Mouse (Mus musculus) cerebellum, adult 8-10 months (tissue): ENCODE results near the gene Thada.

Source experiments
- DNase-seq: peaks from one replicate; pipeline ENCODE4 v3.0.0; 2022

Gene Thada

DNA sequence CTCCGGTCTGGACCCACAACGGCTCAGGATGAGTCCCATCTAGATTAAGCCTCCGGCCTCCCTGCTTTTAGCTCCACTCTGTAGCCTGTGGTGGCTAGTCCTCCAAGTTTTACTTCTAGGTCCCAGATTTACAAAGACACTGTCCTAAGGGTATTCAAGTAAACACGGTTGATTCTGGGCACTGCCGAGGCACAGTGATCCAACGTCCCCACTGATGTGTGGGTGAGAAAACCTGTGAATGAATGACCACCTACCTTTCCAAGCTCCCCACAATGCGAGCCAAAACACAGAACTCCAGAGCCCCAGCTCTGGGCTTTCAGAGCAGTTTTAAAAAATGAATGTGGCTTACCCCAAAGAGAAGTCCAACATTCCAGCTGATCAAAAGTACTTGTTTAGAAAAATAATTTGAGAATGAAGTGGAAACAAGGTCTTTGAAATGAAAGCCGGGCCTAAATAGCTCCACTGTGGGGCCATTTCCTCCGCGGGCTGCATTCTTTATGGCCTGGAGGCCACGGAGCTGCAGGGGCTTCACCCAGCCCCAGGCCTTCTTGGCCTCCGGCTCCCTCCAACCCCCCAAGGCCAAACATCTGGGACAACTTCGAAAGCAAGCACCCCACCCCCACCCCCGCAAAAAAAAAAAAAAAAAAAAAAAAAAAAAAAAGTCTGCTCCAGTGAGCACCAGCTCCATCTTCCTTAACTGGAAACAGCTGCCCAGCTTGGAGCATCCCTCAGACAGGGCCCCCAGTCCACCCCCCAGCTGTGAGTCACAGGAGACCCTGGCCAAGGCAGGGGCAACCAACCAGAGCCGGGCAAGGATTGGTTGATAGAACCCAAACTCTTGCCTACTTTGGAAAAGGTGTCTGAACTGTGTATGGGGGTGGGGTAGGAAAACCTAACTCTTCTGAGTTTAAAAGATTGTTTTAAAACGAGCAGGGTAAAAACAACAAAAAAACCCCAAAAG, 283.4 kb downstream of the Thada start:
- no peak for DNase-seq

DNA sequence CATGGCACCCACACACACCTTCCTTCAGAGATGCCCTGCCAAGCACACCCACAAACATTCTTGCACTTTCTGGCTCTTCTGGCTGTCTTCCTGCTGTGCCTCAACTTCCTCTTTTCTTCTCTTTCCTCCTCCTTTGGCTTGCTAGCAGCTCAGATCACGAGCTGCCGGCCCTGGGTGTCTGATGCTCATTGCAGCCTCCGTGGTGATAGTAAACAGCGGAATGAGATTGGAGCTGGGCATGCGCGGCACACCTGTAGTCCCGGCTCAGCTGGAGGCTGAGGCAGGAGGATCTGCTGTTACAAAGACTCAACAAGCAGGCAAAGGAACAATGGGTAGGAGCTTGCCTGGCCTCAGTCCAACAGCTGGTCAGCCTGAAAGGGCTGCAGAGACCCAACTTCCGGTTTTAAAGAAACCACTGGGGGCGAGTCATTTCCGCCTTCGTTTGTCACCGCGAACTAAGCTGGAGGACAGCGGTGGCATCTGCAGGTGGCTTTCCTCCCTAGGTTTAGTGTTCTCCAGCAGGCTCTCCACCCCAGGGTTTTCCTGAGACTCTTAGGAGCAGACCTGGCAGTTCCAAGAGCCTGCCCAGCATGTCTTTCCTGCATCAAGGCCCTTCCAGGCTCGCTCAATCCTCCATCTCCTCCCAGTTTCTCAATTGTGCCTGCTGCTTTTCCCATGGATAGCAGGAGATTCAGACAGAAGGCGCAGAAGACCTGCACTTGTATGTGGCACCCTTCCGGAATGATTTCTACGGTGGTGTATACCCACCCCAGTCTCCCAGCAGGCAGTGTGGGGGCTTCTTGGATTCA, 284.3 kb downstream of the Thada start:
- DNase-seq, result no peak

- DNase-seq, result no peak
Observed at GRCm38 (mm10) chr17:84180715-84181501, 285.1 kb downstream of the Thada start.

GRCm38 (mm10) chr17:84179973-84180365, 286.0 kb downstream of the Thada start:
- no peak for DNase-seq

- DNase-seq, result no peak
Observed at GRCm38 (mm10) chr17:84179026-84179972, 286.7 kb downstream of the Thada start.

DNA sequence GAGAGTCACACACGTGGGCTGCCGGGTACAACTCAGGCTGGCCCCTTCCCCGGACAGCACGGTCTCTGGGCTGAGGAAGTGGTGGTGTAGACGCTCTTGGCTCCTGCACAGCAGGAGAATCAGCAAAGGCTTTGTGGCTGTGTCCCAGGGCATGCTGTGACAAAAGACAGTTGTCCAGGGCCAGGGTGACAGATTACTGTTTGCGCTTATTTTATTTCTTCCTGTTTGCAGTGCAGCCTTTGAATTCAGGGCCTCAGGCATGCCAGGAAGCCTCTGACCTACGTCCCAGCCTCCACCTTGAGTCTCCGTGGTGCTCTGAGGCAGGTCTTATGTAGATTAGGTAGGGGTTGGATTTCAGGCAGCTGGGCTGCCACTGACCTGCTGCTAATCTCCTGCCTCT, 288.5 kb downstream of the Thada start:
- no peak for DNase-seq

DNA sequence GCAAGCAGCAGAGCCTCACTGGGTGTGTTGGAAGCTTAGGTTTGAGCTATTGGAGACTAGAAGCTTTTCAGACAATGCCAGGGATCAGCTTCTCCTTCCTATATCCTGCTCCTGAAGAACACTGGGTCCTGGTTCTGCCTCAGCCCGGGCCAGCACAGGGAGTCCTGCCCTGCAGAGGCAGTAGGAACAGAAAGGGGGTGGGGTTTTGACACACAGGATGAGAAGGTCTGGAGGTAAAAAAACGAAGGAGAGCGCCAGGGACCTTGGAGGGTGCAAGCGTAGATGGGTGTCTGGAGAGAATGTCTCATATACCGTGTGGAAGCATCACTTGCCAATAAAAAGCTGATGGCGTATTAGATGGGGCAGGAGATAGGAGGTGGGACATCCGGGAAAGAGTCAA, 289.6 kb downstream of the Thada start:
- DNase-seq, result no peak

- no peak for DNase-seq
Observed at GRCm38 (mm10) chr17:84175196-84175595, 290.8 kb downstream of the Thada start.

DNA sequence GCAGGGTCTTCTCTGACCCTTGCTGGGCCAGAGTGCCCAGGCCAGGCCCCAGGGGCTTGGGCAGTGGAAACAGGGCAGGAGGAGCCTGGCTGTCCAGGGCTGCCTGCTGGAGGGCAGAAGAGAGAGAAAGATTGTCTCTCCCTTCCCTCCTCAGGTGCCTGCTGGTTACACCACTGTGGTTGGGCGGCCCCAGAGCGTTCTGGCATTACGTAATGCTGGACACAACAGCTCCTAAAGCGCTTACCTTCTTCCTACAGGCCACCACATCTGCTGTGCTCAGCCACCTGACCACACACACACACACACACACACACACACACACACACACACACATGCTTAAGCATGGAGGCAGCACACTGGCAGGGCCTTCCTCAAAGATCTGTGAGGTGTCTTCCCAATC, 298.6 kb downstream of the Thada start:
- no peak for DNase-seq

- DNase-seq, result no peak
Observed at GRCm38 (mm10) chr17:84166135-84166860, 299.7 kb downstream of the Thada start.

- no peak for DNase-seq
Observed at GRCm38 (mm10) chr17:84165735-84166134, 300.3 kb downstream of the Thada start.

DNA sequence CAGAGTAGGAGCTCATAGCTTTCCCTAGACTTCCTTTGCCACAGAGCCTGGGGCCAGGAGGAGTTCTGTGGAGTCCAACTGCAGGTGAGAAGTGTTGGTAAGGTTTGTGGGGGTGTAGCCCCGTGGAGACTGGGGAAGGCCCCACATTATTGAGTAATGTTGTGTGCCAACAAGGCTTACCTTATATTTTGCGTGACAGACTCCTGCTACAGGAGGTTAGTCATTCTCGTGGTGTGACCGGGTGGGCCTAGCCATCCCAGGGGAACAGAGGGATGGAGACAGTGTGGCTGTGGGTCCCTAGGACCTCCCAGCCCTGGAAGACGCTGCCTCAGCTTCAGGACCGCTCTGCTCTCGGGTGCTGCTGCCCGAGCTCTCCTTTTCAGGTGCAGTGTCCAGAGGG, 301.9 kb downstream of the Thada start:
- DNase-seq, result no peak

- no peak for DNase-seq
Observed at GRCm38 (mm10) chr17:84163066-84163785, 302.8 kb downstream of the Thada start.

DNA sequence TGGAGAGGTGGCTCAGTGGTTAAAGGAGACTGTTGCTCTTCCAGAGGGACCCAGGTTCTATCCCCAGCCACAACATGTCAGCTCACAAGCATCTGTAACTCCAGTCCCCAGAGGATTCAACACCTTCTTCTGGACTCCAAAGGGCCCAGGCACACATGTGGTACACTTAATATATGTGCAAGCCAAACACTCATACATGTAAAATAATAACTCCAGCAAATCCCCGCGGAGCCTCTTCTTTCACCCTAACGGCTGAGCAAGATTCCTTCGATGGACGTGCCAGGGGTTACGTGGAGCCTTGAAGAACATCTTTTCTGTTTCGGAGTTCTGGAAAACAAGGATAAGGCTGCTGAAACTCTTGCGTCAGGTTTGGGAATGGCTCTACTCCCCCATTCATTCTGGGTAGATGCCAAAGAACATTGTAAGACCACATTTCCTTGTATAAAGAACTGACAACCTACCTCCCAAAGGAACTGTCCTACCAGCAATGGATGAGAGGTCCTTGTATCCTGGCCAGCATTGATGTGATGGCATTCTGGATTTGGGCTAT, 303.7 kb downstream of the Thada start:
- no peak for DNase-seq

DNA sequence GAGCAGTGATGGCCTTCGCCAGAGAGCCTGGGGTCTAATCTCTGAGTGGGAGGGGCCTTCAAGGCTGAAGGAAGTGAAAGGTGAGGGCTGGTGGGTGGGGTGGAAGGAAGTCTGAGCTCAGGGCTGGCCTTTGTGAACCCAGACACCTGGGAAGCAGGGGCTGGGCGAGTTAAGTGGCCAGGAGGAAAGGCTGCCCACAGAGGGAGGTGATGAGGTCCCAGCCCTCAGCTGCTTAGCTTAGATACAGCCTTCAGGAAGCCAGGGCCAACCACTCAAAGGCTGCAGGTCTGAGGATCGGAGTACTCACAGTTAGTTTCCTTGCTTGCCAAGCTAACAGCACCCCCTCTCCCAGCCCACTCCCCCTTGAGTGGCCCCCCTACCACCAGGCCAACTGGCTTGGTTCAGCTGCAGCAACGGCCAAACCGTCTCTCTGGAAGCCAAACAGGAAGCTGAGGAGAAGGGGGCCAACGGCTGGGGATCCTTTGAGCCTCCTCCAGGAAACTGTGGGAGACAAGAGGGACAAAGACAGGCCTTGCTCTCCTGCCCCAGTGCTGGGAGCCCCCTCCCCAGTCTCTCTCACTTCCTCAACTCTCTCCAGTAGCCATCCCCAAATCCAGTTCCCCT, 304.7 kb downstream of the Thada start:
- DNase-seq, result no peak

DNA sequence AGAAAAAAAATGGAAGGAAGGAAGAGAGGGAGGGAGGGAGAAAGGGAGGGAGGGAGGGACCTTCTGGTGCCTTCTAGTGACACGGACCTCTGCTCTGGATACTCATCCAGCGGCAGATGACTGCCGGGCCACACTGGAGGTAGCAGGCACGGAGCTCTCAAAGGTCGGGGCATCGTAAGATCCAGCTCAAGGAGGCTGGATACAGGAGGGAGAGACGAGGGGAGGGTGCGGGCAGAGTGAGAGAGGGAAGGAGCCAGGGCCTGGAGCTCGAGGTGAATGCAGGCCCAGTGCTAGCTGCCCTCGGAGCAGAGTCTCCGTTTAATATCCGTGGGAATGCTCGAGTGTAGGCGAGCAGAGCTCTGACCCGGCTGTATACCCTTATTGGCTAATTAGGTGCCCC, 307.1 kb downstream of the Thada start:
- DNase-seq, result no peak

DNA sequence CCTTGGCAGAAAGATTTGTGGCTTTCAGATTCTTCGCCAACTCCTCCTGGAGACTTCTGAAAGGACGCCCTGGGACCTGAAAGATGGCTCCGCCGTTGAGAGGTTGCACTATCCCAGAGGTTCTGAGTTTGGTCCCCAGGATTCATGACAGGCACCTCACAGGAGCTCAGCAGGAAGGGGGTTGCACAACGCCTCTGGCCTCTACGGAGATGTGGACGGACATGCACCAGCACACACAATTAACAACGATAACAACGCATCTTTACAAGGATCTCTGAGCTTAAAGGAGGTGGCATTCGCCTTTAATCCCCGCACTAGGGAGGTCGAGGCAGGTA, 307.6 kb downstream of the Thada start:
- DNase-seq, result no peak

DNA sequence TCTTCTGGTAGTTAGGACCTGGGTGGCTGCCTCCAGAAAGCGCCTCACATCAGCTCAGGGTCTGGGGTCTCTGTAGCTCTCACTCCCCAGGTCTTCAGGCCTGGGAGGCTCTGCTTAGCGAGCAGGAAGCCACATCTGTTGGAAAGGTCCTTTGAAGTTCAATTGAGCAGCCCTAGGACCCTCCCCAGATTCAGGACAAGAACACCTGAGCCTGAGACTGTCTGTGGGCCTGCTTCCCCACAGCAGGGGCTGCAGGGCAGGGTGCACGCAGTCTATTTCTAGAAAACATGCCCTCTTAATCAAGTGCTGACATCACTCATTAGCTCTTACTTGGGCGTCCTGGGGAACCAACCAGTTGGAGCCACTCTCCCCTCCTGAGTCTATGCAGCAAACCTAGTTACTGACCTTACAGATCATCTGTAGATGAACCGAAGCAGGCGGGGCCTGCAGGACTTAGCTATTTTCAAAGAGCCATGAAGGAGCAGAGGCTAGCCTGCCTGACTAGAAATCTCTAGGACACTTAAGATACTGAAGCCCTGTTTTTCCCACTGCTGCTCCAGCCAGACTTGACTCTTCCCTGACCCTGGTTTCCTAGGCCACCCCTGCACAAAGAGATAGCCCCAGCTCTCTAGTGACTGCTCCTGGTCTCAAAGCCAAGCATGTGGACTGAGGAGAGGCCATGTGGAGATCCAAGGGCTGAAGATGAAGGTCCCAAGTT, 308.1 kb downstream of the Thada start:
- no peak for DNase-seq
